Mouse (Mus musculus) sigmoid colon, adult 10 weeks (tissue): ENCODE data around the gene Fbll1. TPM values are rescaled to one million over a fixed set of nuclear protein-coding genes. Genes with fewer than 3 reads are reported as not detected.

Source experiments
- polyA plus RNA-seq: library from polyadenylated mRNA; stranded (reverse); fragments of 350-450 nt; fragmentation: Illumina TruSeq; extraction: RNeasy Lipid Tissue Mini Kit (QIAGEN cat#74804); gene quantifications from one replicate; pipeline ENCODE4 v1.2.3, GENCODE M21; 2014; ENCODE audit warnings: low read depth, low replicate concordance

Gene Fbll1
- polyA plus RNA-seq: not detected

DNA sequence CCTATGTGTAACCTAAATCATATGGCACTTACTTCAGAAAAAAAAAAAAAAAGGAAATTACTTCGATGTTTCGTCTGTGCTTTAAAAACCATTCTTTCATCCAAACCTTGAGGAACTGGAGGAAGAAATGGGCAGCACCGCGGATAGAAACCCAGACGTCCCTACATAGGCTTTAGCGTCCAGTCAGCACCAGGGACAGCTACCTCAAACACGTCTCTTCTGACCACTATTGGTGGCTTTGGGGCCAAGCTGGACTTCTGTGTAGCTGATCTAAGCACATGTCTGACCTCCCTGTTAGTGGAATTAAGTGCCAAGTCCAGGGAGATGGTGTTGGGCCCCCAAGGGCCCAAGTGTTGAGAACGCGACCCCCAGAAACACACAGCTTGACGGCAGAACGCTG, at the start of gene Fbll1:
Gene Fbll1 (minus strand): TSS at position 11 of the 400 bp plus-strand sequence.

GRCm38 (mm10) chr11:35834022-35834760, 35.5 kb upstream of the Fbll1 start, which contains the start of gene Rars:
Gene Rars, minus strand, starts transcription at chr11:35834506.

DNA sequence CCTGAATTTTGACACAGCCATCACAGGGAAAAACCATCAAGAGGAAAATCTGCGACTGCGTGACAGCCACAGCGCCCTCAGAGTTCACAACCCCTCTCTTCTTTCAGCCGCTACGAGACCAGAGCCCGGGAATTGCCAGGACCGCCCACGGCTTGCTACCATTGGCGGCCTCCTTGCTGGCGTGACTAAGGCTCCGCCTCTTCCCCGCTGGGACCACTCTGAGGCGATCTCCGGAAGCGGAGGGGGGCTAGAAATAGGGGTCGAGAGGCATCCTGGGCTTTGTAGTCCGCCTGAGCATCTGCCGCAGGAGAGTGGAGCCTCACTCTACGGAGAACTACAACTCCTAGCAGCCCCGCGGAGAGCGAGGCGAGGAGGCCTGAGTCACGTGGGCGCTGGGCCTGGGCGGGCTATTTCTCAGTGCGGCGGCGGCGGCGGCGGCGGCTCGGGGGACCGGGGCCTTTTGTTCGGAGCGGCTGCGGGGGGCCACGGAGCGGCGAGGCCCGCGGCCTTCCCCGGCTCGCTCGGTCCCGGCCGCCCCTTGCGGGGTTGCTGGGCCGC, 29.4 kb downstream of the Fbll1 start, which contains the start of gene Pank3:
Gene Pank3 (plus strand): TSS at position 297 of the 558 bp plus-strand sequence.

Other genes starting within 250 kb of the Fbll1 start
- 280 TPM for gene Pank3, start 29.4 kb downstream of the Fbll1 start, polyA plus RNA-seq
- 157 TPM for gene Rars, start 35.6 kb upstream of the Fbll1 start, polyA plus RNA-seq
- 6.5 TPM for gene Wwc1, start 181.6 kb upstream of the Fbll1 start, polyA plus RNA-seq